Comparison of ENCODE assay signal across 9 mouse cellular contexts in the genomic region with DNA sequence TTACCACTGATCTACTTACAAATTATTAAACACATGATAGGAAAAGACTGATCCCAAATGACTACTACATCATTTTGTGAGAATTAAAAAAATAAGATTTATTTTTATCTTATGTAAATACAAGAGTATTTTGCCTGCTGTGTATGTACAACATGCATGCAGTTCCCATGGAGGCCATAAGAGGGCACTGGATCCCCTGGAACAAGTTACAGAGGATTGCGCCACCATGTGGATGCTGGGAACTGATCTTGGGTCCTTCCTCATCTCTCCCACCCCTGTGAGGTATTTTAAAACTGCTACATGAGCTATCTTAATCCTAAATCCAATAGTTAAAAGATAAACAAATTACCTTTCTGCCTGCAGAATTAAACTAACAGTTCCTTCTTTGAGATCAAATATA.
DNase-seq lines count a peak whose midpoint lies in the region; ATAC-seq and TF ChIP-seq lines count a peak whose summit lies in the region.
"Had no signal": no experiment of that assay in that cellular context is flagged by ENCODE, and none has a peak within 500 bp of the region (broad histone marks: within the 10 kb centered on the region; RNA-seq: fewer than 3 reads in every experiment).

No protein-coding gene starts in this region.

- H3K4me1 ChIP-seq in limb, embryonic 11.5 days (ENCODE audit: control insufficient read depth, insufficient read depth, low read length) = no peaks in the 10 kb centered on the region
- no peaks in the 10 kb centered on the region for H3K4me1 ChIP-seq in limb, embryonic 10.5 days
- H3K4me1 ChIP-seq in ES-E14 (ENCODE audit: control insufficient read depth in 2 of 2, insufficient read depth in 2 of 2, low read length in 2 of 2, poor library complexity in 1 of 2) = 0 out of 4 replicates have a peak, but pooled peaks cover 0 to 3% of the 10 kb centered on the region in 2 experiments
- 0 out of 2 replicates have a peak, but pooled peaks cover 2% of the 10 kb centered on the region for H3K4me1 ChIP-seq in bone marrow macrophage, adult 2 months (ENCODE audit: control insufficient read depth, insufficient read depth, low read length)
- H3K4me1 ChIP-seq: midbrain, embryonic 13.5 days; stomach, embryonic 15.5 days had no signal

- peak; percentile 45 for TF ChIP-seq CTCF in bone marrow macrophage, adult 2 months (IDR thresholded peaks at IDR 0.05; ENCODE audit: low read depth, low read length)

- DNase-seq in limb, embryonic 11.5 days (ENCODE audit: low spot score) = peak; percentile 35
- DNase-seq in limb, embryonic 10.5 days (ENCODE audit: low spot score) = no peak
- DNase-seq in ES-E14 (ENCODE audit: low read depth, low spot score) = peak; percentile 80
- DNase-seq in splenic B cell, adult 2 months (ENCODE audit: low read depth, low spot score) = peak; percentile 55
- DNase-seq in layer of hippocampus, postnatal 25 days (ENCODE audit: extremely low spot score in 1 of 2, low spot score in 1 of 2) = no peak
- DNase-seq in right cerebral cortex, adult 2 months (ENCODE audit: low spot score in 2 of 2) = no peak

- no peak overlapping the region for H3K4me3 ChIP-seq in limb, embryonic 11.5 days (ENCODE audit: low read depth, low read length)
- H3K4me3 ChIP-seq in limb, embryonic 10.5 days = no peak overlapping the region
- no peak overlapping the region for H3K4me3 ChIP-seq in ES-E14 (ENCODE audit: insufficient read depth in 1 of 2, low read depth in 1 of 2, low read length in 2 of 2, poor library complexity in 1 of 2, severe bottlenecking in 1 of 2)
- no peak overlapping the region for H3K4me3 ChIP-seq in bone marrow macrophage, adult 2 months (ENCODE audit: insufficient read depth, low read length)
- H3K4me3 ChIP-seq: midbrain, embryonic 13.5 days; stomach, embryonic 15.5 days had no signal

- in situ Hi-C loops in ES-E14 (cut with MboI; ENCODE audit: low sequenced_read_pairs in 2 of 2, unreplicated experiment in 2 of 2) = no loop called here

- no peaks in the 10 kb centered on the region for H3K27me3 ChIP-seq in limb, embryonic 11.5 days (ENCODE audit: control insufficient read depth, insufficient read depth, low read length)
- H3K27me3 ChIP-seq in limb, embryonic 10.5 days (ENCODE audit: low read depth, poor library complexity, severe bottlenecking) = no peaks in the 10 kb centered on the region
- H3K27me3 ChIP-seq in splenic B cell, adult 2 months (ENCODE audit: control insufficient read depth, insufficient read depth, low read length, poor library complexity, severe bottlenecking) = no peaks in the 10 kb centered on the region
- H3K27me3 ChIP-seq: midbrain, embryonic 13.5 days; stomach, embryonic 15.5 days had no signal

- no peak for ATAC-seq in limb, embryonic 11.5 days (ENCODE audit: insufficient number of reproducible peaks, low FRiP score, low TSS enrichment, low read depth)
- ATAC-seq: midbrain, embryonic 13.5 days had no signal

- no peak overlapping the region for H3K9ac ChIP-seq in limb, embryonic 11.5 days (ENCODE audit: low read length)
- H3K9ac ChIP-seq in ES-E14 (ENCODE audit: insufficient read depth, low read depth, low read length, poor library complexity, severe bottlenecking) = no peak overlapping the region
- H3K9ac ChIP-seq: midbrain, embryonic 13.5 days; stomach, embryonic 15.5 days had no signal

- no peak overlapping the region for H3K27ac ChIP-seq in limb, embryonic 11.5 days (replicated peaks; ENCODE audit: low read depth, low read length)
- H3K27ac ChIP-seq in limb, embryonic 10.5 days = no peak overlapping the region
- H3K27ac ChIP-seq in ES-E14 (ENCODE audit: insufficient read depth, low read depth, low read length, poor library complexity, severe bottlenecking) = no peak overlapping the region
- no peak overlapping the region for H3K27ac ChIP-seq in bone marrow macrophage, adult 2 months (ENCODE audit: insufficient read depth, low read depth, low read length)
- H3K27ac ChIP-seq: midbrain, embryonic 13.5 days; stomach, embryonic 15.5 days had no signal

- TF ChIP-seq POLR2A in bone marrow macrophage, adult 2 months (IDR thresholded peaks at IDR 0.05; ENCODE audit: borderline replicate concordance, low read depth, low read length) = no peak

- H3K36me3 ChIP-seq in limb, embryonic 11.5 days (ENCODE audit: control insufficient read depth, insufficient read depth, low read length) = peaks cover 5% of the 10 kb centered on the region; the same call in 1 of the 2 replicates
- peaks cover 35% of the 10 kb centered on the region for H3K36me3 ChIP-seq in limb, embryonic 10.5 days
- H3K36me3 ChIP-seq in ES-E14 (ENCODE audit: control insufficient read depth, insufficient read depth, low read length, poor library complexity, severe bottlenecking) = no peaks in the 10 kb centered on the region
- H3K36me3 ChIP-seq in splenic B cell, adult 2 months (ENCODE audit: control insufficient read depth, insufficient read depth, low read length, poor library complexity, severe bottlenecking) = no peaks in the 10 kb centered on the region

- no peak overlapping the region for H3K4me2 ChIP-seq in limb, embryonic 11.5 days (ENCODE audit: low read depth, severe bottlenecking)
- H3K4me2 ChIP-seq: midbrain, embryonic 13.5 days; stomach, embryonic 15.5 days had no signal

- WGBS in limb, embryonic 11.5 days = 83% methylated on average over 1 of the region's 1 CpGs
- WGBS in limb, embryonic 10.5 days = 96% methylated on average over 1 of the region's 1 CpGs

- H3K9me3 ChIP-seq in limb, embryonic 11.5 days (ENCODE audit: control insufficient read depth, low read length) = no peaks in the 10 kb centered on the region
- no peaks in the 10 kb centered on the region for H3K9me3 ChIP-seq in limb, embryonic 10.5 days (replicated peaks)
- no peaks in the 10 kb centered on the region for H3K9me3 ChIP-seq in ES-E14 (ENCODE audit: control insufficient read depth, insufficient read depth, low read depth, low read length)
- H3K9me3 ChIP-seq: midbrain, embryonic 13.5 days; stomach, embryonic 15.5 days had no signal

TF ChIP-seq in ES-E14, 5 proteins besides CTCF, POLR2A, EP300 and RAD21:
- TF ChIP-seq CHD2 (IDR thresholded peaks at IDR 0.05; ENCODE audit: low read depth, low read length) (no peak), MAFK (IDR thresholded peaks at IDR 0.05; ENCODE audit: insufficient read depth, low read depth, low read length) (no peak), ZNF384 (IDR thresholded peaks at IDR 0.05; ENCODE audit: low read depth, low read length) (0 out of 2 replicates have a peak, but pooled peaks have one; percentile 52)
TF ChIP-seq in ES-E14: peak in this region for 1.

Comparison
In these comparisons a context has a peak if more than half of its experiments do, and no peak if none do; other contexts are left out.
1. DNase-seq: peak in limb, embryonic 11.5 days (single experiment), ES-E14 (single experiment) and splenic B cell, adult 2 months (single experiment); none in limb, embryonic 10.5 days (single experiment), layer of hippocampus, postnatal 25 days (0 of 2) and right cerebral cortex, adult 2 months (0 of 2).